Mouse (Mus musculus): Measurements from ENCODE around the gene Akr1a1. TPM values are rescaled to one million over a fixed set of nuclear protein-coding genes. Genes with fewer than 3 reads are reported as not detected.

Gene Akr1a1
- polyA plus RNA-seq, 1 experiment from 2014 or later = 799 TPM

GRCm38 (mm10) chr4:116650365-116650764, 1.1 kb downstream of the Akr1a1 start:
- Histone ChIP-seq H3K36me3 (ENCODE audit: control insufficient read depth, insufficient read depth, low read length) (no peaks in the 10 kb centered on the region), H3K27ac (ENCODE audit: low read depth, low read length) (peak overlapping the region; percentile 86), H3K27me3 (replicated peaks; ENCODE audit: control insufficient read depth, insufficient read depth, low read length) (no peaks in the 10 kb centered on the region), H3K4me2 (ENCODE audit: low read length) (peak overlapping the region; percentile 88), H3K4me1 (ENCODE audit: control insufficient read depth, insufficient read depth, low read depth, low read length) (peaks cover 23% of the 10 kb centered on the region), H3K9me3 (ENCODE audit: control insufficient read depth, low read length) (no peaks in the 10 kb centered on the region), H3K4me3 (ENCODE audit: low read length) (peak overlapping the region; percentile 78), H3K9ac (ENCODE audit: low read depth, low read length) (peak overlapping the region; percentile 87)
- 39% methylated on average over 5 of the region's 5 CpGs for WGBS
- no peak for ATAC-seq

DNA sequence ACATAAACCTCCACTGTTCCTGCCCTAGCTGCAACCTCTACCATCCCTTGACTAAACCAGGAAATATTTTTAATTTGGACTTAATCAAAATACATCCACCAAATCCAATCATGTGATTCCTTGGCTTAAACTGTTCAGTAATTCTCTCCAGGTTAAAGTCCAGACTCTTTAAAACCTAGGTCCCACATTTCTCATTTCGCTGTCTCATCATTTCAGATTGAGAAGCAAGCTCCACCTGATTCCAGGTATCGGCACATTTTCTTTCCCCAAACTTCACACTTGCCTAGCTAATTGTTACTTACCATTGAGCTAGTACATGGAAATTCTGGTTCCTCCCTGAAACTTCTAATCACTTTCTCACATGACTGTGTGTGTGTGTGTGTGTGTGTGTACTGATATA, 2.1 kb downstream of the Akr1a1 start:
- H3K9ac ChIP-seq (ENCODE audit: low read depth, low read length) = no peak overlapping the region
- peak overlapping the region; percentile 88 for H3K4me2 ChIP-seq (ENCODE audit: low read length)
- no peak overlapping the region for H3K27ac ChIP-seq (ENCODE audit: low read depth, low read length)
- H3K27me3 ChIP-seq (replicated peaks; ENCODE audit: control insufficient read depth, insufficient read depth, low read length) = no peaks in the 10 kb centered on the region
- ATAC-seq = no peak
- H3K36me3 ChIP-seq (ENCODE audit: control insufficient read depth, insufficient read depth, low read length) = 0 out of 2 replicates have a peak, but pooled peaks cover 2% of the 10 kb centered on the region
- H3K4me3 ChIP-seq (ENCODE audit: low read length) = no peak overlapping the region
- 99% methylated on average over 2 of the region's 2 CpGs for WGBS
- peaks cover 23% of the 10 kb centered on the region for H3K4me1 ChIP-seq (ENCODE audit: control insufficient read depth, insufficient read depth, low read depth, low read length)
- no peaks in the 10 kb centered on the region for H3K9me3 ChIP-seq (ENCODE audit: control insufficient read depth, low read length)

- H3K4me3 ChIP-seq (ENCODE audit: low read length) = no peak overlapping the region
- no peaks in the 10 kb centered on the region for H3K9me3 ChIP-seq (ENCODE audit: control insufficient read depth, low read length)
- no peak overlapping the region for H3K4me2 ChIP-seq (ENCODE audit: low read length)
- H3K36me3 ChIP-seq (ENCODE audit: control insufficient read depth, insufficient read depth, low read length) = peaks cover 17% of the 10 kb centered on the region
- WGBS = 88% methylated on average over 7 of the region's 7 CpGs
- no peaks in the 10 kb centered on the region for H3K27me3 ChIP-seq (replicated peaks; ENCODE audit: control insufficient read depth, insufficient read depth, low read length)
- H3K27ac ChIP-seq (ENCODE audit: low read depth, low read length) = no peak overlapping the region
- peaks cover 23% of the 10 kb centered on the region for H3K4me1 ChIP-seq (ENCODE audit: control insufficient read depth, insufficient read depth, low read depth, low read length)
- no peak overlapping the region for H3K9ac ChIP-seq (ENCODE audit: low read depth, low read length)
- ATAC-seq = no peak
These were observed 5.9 kb downstream of the Akr1a1 start for GRCm38 (mm10) chr4:116645624-116646023.

DNA sequence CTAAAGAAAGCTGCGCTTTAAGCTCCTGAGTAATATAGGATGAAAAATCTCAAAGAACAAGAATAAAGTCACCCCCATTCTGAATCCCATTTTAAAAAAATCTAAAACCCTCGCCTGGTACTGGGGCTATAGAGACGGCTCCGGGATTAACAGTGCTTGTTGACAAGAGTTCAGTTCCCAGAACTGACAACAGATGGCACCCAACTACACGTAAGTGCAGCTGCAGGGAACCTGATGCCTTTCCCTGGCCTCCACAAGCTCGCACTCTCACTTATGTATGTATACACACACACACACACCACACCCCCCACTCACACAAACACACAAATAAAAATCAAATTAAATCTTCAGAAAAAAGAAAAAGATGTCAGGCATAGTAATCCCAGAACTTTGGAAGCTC, 7.2 kb downstream of the Akr1a1 start:
- ATAC-seq = peak; percentile 34; the same call in 1 of the 2 replicates
- WGBS = 61% methylated on average over 6 of the region's 6 CpGs
- no peak overlapping the region for H3K9ac ChIP-seq (ENCODE audit: low read depth, low read length)
- H3K4me2 ChIP-seq (ENCODE audit: low read length) = no peak overlapping the region
- no peak overlapping the region for H3K4me3 ChIP-seq (ENCODE audit: low read length)
- H3K27me3 ChIP-seq (replicated peaks; ENCODE audit: control insufficient read depth, insufficient read depth, low read length) = no peaks in the 10 kb centered on the region
- H3K36me3 ChIP-seq (ENCODE audit: control insufficient read depth, insufficient read depth, low read length) = peaks cover 25% of the 10 kb centered on the region
- peaks cover 12% of the 10 kb centered on the region for H3K4me1 ChIP-seq (ENCODE audit: control insufficient read depth, insufficient read depth, low read depth, low read length)
- H3K27ac ChIP-seq (ENCODE audit: low read depth, low read length) = no peak overlapping the region
- no peaks in the 10 kb centered on the region for H3K9me3 ChIP-seq (ENCODE audit: control insufficient read depth, low read length)

- Histone ChIP-seq H3K9me3 (ENCODE audit: control insufficient read depth, low read length) (no peaks in the 10 kb centered on the region), H3K9ac (ENCODE audit: low read depth, low read length) (no peak overlapping the region), H3K4me3 (ENCODE audit: low read length) (no peak overlapping the region), H3K4me1 (ENCODE audit: control insufficient read depth, insufficient read depth, low read depth, low read length) (peaks cover under 1% of the 10 kb centered on the region), H3K4me2 (ENCODE audit: low read length) (no peak overlapping the region), H3K36me3 (ENCODE audit: control insufficient read depth, insufficient read depth, low read length) (peaks cover 38% of the 10 kb centered on the region), H3K27ac (ENCODE audit: low read depth, low read length) (no peak overlapping the region), H3K27me3 (replicated peaks; ENCODE audit: control insufficient read depth, insufficient read depth, low read length) (no peaks in the 10 kb centered on the region)
- 100% methylated on average over 1 of the region's 1 CpGs for WGBS
- ATAC-seq = no peak
These were observed 9.4 kb downstream of the Akr1a1 start for GRCm38 (mm10) chr4:116642071-116642470.

- Histone ChIP-seq H3K4me2 (ENCODE audit: low read length) (no peak overlapping the region), H3K27ac (ENCODE audit: low read depth, low read length) (no peak overlapping the region), H3K9ac (ENCODE audit: low read depth, low read length) (no peak overlapping the region), H3K4me1 (ENCODE audit: control insufficient read depth, insufficient read depth, low read depth, low read length) (no peaks in the 10 kb centered on the region), H3K36me3 (ENCODE audit: control insufficient read depth, insufficient read depth, low read length) (peaks cover 46% of the 10 kb centered on the region), H3K4me3 (ENCODE audit: low read length) (no peak overlapping the region), H3K9me3 (ENCODE audit: control insufficient read depth, low read length) (no peaks in the 10 kb centered on the region), H3K27me3 (replicated peaks; ENCODE audit: control insufficient read depth, insufficient read depth, low read length) (no peaks in the 10 kb centered on the region)
- WGBS = 98% methylated on average over 6 of the region's 6 CpGs
- 0 out of 2 replicates have a peak, but pooled peaks have one; percentile 37 for ATAC-seq
These were observed 12.7 kb downstream of the Akr1a1 start for GRCm38 (mm10) chr4:116638821-116639220.

DNA sequence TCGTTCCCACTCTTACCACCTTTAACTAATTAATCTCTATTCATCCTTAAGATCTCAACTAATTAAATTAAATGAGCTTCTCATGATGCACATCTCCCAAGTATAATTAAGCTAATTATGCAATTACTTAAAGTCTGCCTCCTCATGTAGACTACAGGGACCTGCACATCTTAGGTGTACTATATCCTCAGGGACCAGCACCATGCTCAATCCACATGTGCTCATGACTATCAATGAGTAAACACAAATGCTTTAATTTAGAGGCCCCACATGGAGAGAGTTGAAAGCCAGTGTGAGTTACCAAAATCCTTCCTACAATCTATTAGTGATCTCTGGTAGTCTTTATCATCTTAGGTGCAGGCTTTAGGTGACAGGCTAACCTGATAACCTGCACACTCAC, 16.3 kb downstream of the Akr1a1 start:
- WGBS = 73% methylated on average over 1 of the region's 1 CpGs

DNA sequence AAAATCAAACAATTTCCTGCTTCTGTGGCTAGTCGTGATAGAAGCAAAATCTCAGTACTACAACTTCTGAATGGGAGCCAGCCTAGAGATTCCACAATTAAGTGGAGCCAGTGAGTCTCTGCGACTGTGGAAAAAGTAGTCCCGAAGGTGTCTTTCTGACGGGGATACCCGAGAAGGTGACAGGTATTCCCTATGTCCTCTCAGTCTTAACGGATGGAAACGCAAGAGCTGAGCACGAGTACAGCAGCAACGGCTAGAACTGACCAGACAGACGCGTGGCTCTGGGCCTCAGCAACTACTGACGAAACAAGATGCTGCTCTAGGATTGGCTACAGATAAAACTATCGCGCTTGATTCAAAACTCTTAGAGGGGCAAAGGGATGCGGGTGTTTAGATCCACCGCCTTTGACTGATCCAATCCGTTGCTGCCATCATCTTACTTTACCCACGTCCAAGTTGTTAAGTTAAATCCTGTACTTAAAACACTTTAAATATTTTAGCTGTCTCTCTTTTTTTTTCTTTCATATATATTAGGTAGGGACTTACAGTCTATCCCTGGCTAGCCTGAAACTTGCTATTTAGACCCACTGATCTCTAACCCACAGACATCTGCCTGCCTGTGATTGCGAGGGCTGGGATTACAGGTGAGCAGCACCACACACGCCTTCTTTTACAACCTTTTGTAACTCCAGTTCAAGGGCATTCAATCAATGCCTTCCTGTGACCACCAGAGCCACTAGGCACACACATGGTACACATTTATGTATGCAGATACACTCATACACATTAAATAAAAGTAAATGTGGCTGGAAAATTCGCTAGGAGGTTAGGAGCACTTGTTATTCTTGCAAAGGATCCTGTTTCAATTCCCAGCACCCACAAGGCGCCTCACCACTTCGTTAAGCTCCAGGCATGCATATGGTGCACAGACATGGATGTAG, 23.5 kb downstream of the Akr1a1 start, which contains the start of gene Nasp:
Gene Nasp (minus strand): TSS at position 220 of the 941 bp plus-strand sequence.
- 8% methylated on average over 23 of the region's 23 CpGs for WGBS
- peak; percentile 88 for ATAC-seq

More for the DNA sequence above, 16.3 kb downstream of the Akr1a1 start:
- H3K27me3 ChIP-seq (replicated peaks; ENCODE audit: control insufficient read depth, insufficient read depth, low read length) = no peaks in the 10 kb centered on the region
- ATAC-seq = peak; percentile 55; the same call in 1 of the 2 replicates
- H3K4me3 ChIP-seq (ENCODE audit: low read length) = no peak overlapping the region
- no peak overlapping the region for H3K9ac ChIP-seq (ENCODE audit: low read depth, low read length)
- H3K36me3 ChIP-seq (ENCODE audit: control insufficient read depth, insufficient read depth, low read length) = peaks cover 27% of the 10 kb centered on the region
- H3K4me2 ChIP-seq (ENCODE audit: low read length) = no peak overlapping the region
- no peaks in the 10 kb centered on the region for H3K4me1 ChIP-seq (ENCODE audit: control insufficient read depth, insufficient read depth, low read depth, low read length)
- no peaks in the 10 kb centered on the region for H3K9me3 ChIP-seq (ENCODE audit: control insufficient read depth, low read length)
- no peak overlapping the region for H3K27ac ChIP-seq (ENCODE audit: low read depth, low read length)

GRCm38 (mm10) chr4:116627359-116627716, 24.1 kb downstream of the Akr1a1 start:
- Histone ChIP-seq H3K4me3 (ENCODE audit: low read length) (peak overlapping the region; percentile 99), H3K27ac (ENCODE audit: low read depth, low read length) (peak overlapping the region; percentile 96), H3K9me3 (ENCODE audit: control insufficient read depth, low read length) (no peaks in the 10 kb centered on the region), H3K9ac (ENCODE audit: low read depth, low read length) (peak overlapping the region; percentile 86), H3K4me1 (ENCODE audit: control insufficient read depth, insufficient read depth, low read depth, low read length) (peaks cover 14% of the 10 kb centered on the region), H3K27me3 (replicated peaks; ENCODE audit: control insufficient read depth, insufficient read depth, low read length) (no peaks in the 10 kb centered on the region), H3K36me3 (ENCODE audit: control insufficient read depth, insufficient read depth, low read length) (no peaks in the 10 kb centered on the region), H3K4me2 (ENCODE audit: low read length) (peak overlapping the region; percentile 90)
- under 1% methylated on average over 13 of the region's 13 CpGs for WGBS
- ATAC-seq = peak; percentile 95

More for the DNA sequence above, 23.5 kb downstream of the Akr1a1 start, which contains the start of gene Nasp:
- no peaks in the 10 kb centered on the region for H3K9me3 ChIP-seq (ENCODE audit: control insufficient read depth, low read length)
- H3K4me2 ChIP-seq (ENCODE audit: low read length) = peak within 1 kb of the TSS; percentile 90
- no peaks in the 10 kb centered on the region for H3K27me3 ChIP-seq (replicated peaks; ENCODE audit: control insufficient read depth, insufficient read depth, low read length)
- peak within 1 kb of the TSS; percentile 96 for H3K27ac ChIP-seq (ENCODE audit: low read depth, low read length)
- peak within 1 kb of the TSS; percentile 99 for H3K4me3 ChIP-seq (ENCODE audit: low read length)
- peaks cover 14% of the 10 kb centered on the region for H3K4me1 ChIP-seq (ENCODE audit: control insufficient read depth, insufficient read depth, low read depth, low read length)
- peak within 1 kb of the TSS; percentile 86 for H3K9ac ChIP-seq (ENCODE audit: low read depth, low read length)
- H3K36me3 ChIP-seq (ENCODE audit: control insufficient read depth, insufficient read depth, low read length) = no peaks in the 10 kb centered on the region
